Mouse (Mus musculus): ENCODE measurements at regions not wholly inside any gene's neighbourhood (a gene's known extent, or its start where the extent isn't known, plus 50 kb on each side); places are given as distances from the start of the nearest gene placed in this dataset.

DNA sequence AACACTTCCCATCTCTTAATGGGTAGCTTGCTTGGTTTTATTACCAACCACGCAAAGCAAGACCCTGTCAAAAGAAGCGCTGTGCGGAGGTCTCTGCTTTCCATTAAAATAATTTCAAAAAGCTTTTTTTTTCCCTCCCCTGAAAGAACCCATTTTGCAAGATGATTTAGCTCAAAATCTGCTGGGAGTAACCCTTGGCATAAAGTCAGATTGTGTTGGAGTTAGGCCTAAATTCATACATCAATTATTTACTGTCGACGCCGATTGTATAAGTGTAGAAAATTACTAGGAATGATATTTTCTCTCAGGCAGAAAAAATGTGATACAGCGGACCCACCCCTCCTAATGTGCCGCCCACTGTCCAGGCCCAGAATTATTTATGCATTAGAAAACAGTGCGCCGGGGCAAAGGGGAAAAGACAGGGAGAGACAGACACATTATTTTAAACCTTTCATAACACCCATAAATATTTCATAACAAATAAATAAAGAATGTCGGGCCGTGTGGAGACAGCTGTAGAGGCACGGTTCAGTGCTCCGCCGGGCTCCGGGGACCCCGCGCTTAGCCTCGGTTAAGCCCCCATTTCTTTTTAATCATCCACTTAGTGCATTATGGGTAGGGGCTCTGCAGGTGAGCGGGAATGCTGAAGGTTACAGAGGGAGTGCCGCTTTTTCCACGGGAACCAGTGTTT, 251.3 kb upstream of the Irx4 start:
- Histone ChIP-seq H3K4me1 (replicated peaks; ENCODE audit: control insufficient read depth, insufficient read depth, low read length) (no peaks in the 10 kb centered on the region), H3K9ac (ENCODE audit: low read depth, low read length) (no peak overlapping the region), H3K27ac (ENCODE audit: low read depth, low read length) (no peak overlapping the region), H3K4me2 (replicated peaks; ENCODE audit: low read depth) (no peak overlapping the region), H3K36me3 (ENCODE audit: control insufficient read depth, insufficient read depth) (no peaks in the 10 kb centered on the region), H3K27me3 (replicated peaks; ENCODE audit: control insufficient read depth, insufficient read depth, low read length) (no peaks in the 10 kb centered on the region), H3K4me3 (ENCODE audit: low read depth, low read length) (no peak overlapping the region), H3K9me3 (ENCODE audit: control insufficient read depth) (no peaks in the 10 kb centered on the region)
- TF ChIP-seq CTCF (IDR thresholded peaks at IDR 0.05; ENCODE audit: low read depth), result no peak
- 52% methylated on average over 22 of the region's 22 CpGs for WGBS
- no peak for ATAC-seq

DNA sequence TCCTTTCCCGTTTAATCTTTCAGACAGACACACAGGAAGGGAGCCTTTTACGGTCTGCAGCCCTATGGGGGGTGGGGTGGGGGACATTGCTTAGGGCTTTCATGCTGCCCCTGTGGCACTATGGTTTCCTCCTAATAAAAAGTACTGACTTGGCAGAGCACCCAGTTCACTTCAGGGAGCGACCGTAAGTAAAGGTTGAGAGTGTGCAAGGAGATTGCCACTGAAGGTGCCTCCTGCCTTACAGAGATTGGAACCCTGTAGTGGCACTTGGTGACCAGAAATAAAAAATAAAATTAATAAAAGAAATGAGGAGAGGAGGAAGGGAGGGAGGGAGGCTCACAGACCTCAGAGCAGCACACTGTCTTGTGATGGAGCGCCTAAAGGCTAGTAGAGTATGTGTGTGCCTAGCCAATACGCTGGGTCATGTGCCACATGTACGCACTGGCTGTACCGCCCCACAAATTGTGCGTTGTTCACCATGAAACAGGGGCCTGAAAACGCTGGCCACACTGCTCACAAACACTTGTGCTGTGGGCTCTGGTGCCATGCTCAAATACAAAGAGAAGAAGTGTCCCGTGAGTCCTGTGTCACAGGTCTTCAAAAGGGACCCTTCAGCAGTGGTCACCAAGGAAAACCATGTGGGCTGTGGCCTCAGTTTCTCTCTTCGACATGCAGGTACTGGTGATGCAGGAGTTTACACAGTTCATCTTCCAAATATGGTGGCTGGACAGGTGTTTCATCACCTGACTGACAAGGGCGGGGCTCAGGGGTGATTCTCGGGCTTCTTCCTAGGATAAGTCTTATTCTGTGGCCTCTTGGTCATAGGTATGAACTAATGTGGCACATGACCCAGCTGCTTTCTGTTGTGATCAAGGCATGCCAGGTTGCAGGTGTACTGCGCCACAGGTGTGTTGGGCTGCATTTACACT, 250.5 kb upstream of the Irx4 start:
- Histone ChIP-seq H3K9ac (ENCODE audit: low read depth, low read length) (no peak overlapping the region), H3K27ac (ENCODE audit: low read depth, low read length) (no peak overlapping the region), H3K27me3 (replicated peaks; ENCODE audit: control insufficient read depth, insufficient read depth, low read length) (no peaks in the 10 kb centered on the region), H3K4me1 (replicated peaks; ENCODE audit: control insufficient read depth, insufficient read depth, low read length) (no peaks in the 10 kb centered on the region), H3K36me3 (ENCODE audit: control insufficient read depth, insufficient read depth) (no peaks in the 10 kb centered on the region), H3K9me3 (ENCODE audit: control insufficient read depth) (no peaks in the 10 kb centered on the region), H3K4me3 (ENCODE audit: low read depth, low read length) (no peak overlapping the region), H3K4me2 (replicated peaks; ENCODE audit: low read depth) (no peak overlapping the region)
- ATAC-seq, result no peak
- 77% methylated on average over 15 of the region's 15 CpGs for WGBS
- no peak for TF ChIP-seq CTCF (IDR thresholded peaks at IDR 0.05; ENCODE audit: low read depth)

DNA sequence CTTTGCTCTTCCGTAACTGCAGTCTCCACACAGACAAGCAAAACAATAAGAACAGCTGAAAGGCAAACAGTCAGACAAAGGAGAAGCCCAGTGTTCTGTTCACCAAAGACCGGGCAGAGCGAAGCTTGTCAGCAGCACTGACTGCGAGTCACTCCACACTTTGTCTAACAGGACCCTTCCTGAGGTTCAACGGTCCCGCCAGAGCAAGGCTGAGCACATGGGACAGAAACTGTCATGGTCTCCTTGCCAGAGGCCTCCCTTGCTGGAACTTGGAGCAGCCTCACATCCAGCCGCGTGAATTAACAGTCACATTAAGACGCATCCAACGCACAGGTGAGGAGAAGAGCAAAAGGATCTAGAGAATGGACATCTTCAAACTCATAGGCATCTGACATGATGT, 241.1 kb upstream of the Irx4 start:
- H3K9me3 ChIP-seq (ENCODE audit: control insufficient read depth), result no peaks in the 10 kb centered on the region
- ATAC-seq, result no peak
- H3K27ac ChIP-seq (ENCODE audit: low read depth, low read length), result no peak overlapping the region
- no peak for TF ChIP-seq CTCF (IDR thresholded peaks at IDR 0.05; ENCODE audit: low read depth)
- no peak overlapping the region for H3K4me2 ChIP-seq (replicated peaks; ENCODE audit: low read depth)
- no peaks in the 10 kb centered on the region for H3K27me3 ChIP-seq (replicated peaks; ENCODE audit: control insufficient read depth, insufficient read depth, low read length)
- H3K36me3 ChIP-seq (ENCODE audit: control insufficient read depth, insufficient read depth), result no peaks in the 10 kb centered on the region
- H3K9ac ChIP-seq (ENCODE audit: low read depth, low read length), result no peak overlapping the region
- 87% methylated on average over 10 of the region's 10 CpGs for WGBS
- H3K4me3 ChIP-seq (ENCODE audit: low read depth, low read length), result no peak overlapping the region
- H3K4me1 ChIP-seq (replicated peaks; ENCODE audit: control insufficient read depth, insufficient read depth, low read length), result no peaks in the 10 kb centered on the region

DNA sequence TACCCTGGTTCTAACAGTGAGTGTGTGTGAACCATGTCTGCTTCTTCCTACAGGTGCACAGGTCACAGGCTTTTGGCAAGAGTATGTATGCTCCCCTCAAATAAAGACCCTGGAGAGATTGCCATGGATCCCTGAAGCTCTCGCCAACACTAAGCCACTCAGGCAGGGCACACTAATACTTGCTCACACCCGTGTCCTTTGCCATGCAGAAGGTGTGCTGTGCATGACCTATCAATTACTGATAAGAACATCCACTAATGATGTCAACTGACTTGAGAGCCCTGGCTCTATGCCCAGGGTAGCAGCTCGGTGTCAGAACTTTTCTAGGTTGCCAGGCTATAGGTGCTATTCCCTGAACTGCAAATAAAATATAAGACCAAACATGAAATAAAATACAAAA, 229.1 kb upstream of the Irx4 start:
- WGBS, result 41% methylated on average over 3 of the region's 3 CpGs
- Histone ChIP-seq H3K9ac (ENCODE audit: low read depth, low read length) (no peak overlapping the region), H3K27ac (ENCODE audit: low read depth, low read length) (no peak overlapping the region), H3K4me2 (replicated peaks; ENCODE audit: low read depth) (no peak overlapping the region), H3K36me3 (ENCODE audit: control insufficient read depth, insufficient read depth) (no peaks in the 10 kb centered on the region), H3K9me3 (ENCODE audit: control insufficient read depth) (no peaks in the 10 kb centered on the region), H3K27me3 (replicated peaks; ENCODE audit: control insufficient read depth, insufficient read depth, low read length) (no peaks in the 10 kb centered on the region), H3K4me1 (replicated peaks; ENCODE audit: control insufficient read depth, insufficient read depth, low read length) (no peaks in the 10 kb centered on the region), H3K4me3 (ENCODE audit: low read depth, low read length) (no peak overlapping the region)
- no peak for ATAC-seq
- TF ChIP-seq CTCF (IDR thresholded peaks at IDR 0.05; ENCODE audit: low read depth), result no peak

DNA sequence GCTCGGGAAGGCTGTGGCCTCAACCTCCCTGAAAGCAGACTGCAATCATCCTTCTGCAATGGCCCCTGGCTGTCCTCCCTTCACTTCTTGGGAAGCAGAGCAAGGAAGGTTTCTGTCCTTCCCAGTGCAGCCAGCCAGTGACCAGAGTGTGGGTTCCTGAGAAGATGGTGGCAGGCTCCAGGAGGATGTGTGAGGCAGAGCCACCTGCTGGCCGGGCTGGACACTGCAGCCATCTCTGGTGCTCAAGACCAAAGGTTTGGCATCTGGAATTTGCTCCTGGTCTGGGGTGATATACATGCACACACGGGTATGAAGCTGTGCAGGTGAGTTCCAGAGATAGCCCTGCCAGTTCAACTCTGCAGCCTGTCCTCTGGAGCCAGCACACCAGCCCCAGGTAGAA, 227.2 kb upstream of the Irx4 start:
- H3K27me3 ChIP-seq (replicated peaks; ENCODE audit: control insufficient read depth, insufficient read depth, low read length), result no peaks in the 10 kb centered on the region
- peak; percentile 85 for TF ChIP-seq CTCF (IDR thresholded peaks at IDR 0.05; ENCODE audit: low read depth)
- H3K9me3 ChIP-seq (ENCODE audit: control insufficient read depth), result no peaks in the 10 kb centered on the region
- ATAC-seq, result no peak
- H3K4me3 ChIP-seq (ENCODE audit: low read depth, low read length), result no peak overlapping the region
- 29% methylated on average over 3 of the region's 3 CpGs for WGBS
- H3K36me3 ChIP-seq (ENCODE audit: control insufficient read depth, insufficient read depth), result no peaks in the 10 kb centered on the region
- H3K9ac ChIP-seq (ENCODE audit: low read depth, low read length), result no peak overlapping the region
- H3K27ac ChIP-seq (ENCODE audit: low read depth, low read length), result no peak overlapping the region
- no peak overlapping the region for H3K4me2 ChIP-seq (replicated peaks; ENCODE audit: low read depth)
- no peaks in the 10 kb centered on the region for H3K4me1 ChIP-seq (replicated peaks; ENCODE audit: control insufficient read depth, insufficient read depth, low read length)

DNA sequence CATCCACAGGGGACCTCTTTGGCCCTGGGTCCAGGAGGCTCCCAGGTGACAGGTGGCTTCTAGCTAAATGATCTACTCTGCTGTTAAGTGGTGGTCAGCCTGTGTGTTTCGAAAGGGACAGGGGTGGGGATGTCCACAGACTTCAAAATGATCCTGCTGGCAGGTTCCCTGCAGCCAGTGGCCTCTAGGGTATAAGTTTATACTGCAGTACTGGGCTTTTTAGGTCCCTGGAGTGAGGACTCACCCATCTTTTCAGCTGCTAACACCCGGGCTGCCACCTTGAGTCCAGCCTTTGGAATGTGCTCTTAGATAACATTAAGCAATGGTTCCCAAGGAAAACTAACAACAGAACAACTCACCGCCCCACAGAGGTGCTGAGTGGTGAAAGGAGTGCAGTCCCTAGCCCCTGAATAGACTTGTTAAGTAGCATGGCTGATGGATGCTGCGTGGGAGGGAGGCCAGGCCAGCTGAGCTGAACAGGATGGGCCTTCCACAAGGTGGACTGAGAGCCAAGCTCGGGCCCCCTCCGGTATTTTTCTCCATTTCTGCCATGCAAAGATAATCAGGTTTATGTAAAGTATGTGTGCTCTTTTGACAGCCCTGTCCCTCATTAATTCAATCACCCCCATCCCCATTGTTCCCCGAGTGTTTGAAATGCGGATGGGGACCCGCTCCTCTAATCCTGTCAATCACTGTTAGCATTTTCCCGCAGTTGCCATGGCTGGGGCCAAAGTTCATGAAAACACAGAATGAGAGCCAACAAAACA, 226.0 kb upstream of the Irx4 start:
- ATAC-seq, result no peak
- Histone ChIP-seq H3K4me3 (ENCODE audit: low read depth, low read length) (no peak overlapping the region), H3K27ac (ENCODE audit: low read depth, low read length) (no peak overlapping the region), H3K4me2 (replicated peaks; ENCODE audit: low read depth) (no peak overlapping the region), H3K9me3 (ENCODE audit: control insufficient read depth) (no peaks in the 10 kb centered on the region), H3K27me3 (replicated peaks; ENCODE audit: control insufficient read depth, insufficient read depth, low read length) (no peaks in the 10 kb centered on the region), H3K4me1 (replicated peaks; ENCODE audit: control insufficient read depth, insufficient read depth, low read length) (no peaks in the 10 kb centered on the region), H3K9ac (ENCODE audit: low read depth, low read length) (no peak overlapping the region), H3K36me3 (ENCODE audit: control insufficient read depth, insufficient read depth) (no peaks in the 10 kb centered on the region)
- 38% methylated on average over 10 of the region's 10 CpGs for WGBS
- TF ChIP-seq CTCF (IDR thresholded peaks at IDR 0.05; ENCODE audit: low read depth), result no peak

Measured in intestine, postnatal 0 days (tissue).